Mouse (Mus musculus): Measurements from ENCODE around the gene Pdzd2. TPM values are rescaled to one million over a fixed set of nuclear protein-coding genes. Genes with fewer than 3 reads are reported as not detected.

The Pdzd2 gene
- polyA plus RNA-seq, 1 experiment = 18.7 TPM

DNA sequence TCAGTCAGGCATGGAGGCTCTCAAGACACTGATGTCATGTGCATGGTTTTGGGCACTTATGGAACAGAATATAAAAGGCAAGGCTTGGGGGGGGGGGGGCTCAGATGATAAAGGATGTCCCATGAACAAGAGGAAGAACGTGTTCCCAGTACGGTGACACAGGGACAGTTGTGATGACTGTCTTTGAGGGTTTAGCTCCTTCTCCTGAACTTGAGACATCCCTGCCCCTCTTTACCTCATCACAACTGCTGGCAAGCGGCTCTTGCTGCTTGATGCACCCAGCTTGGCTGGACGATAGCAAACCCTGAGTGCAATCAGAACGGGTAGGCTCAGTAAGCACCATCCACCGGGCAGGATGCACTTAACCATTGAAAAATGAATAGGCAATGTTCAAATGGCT is 192.9 kb downstream of the Pdzd2 start:
- no peak for DNase-seq (ENCODE audit: extremely low spot score in 1 of 2, low spot score in 1 of 2)

DNA sequence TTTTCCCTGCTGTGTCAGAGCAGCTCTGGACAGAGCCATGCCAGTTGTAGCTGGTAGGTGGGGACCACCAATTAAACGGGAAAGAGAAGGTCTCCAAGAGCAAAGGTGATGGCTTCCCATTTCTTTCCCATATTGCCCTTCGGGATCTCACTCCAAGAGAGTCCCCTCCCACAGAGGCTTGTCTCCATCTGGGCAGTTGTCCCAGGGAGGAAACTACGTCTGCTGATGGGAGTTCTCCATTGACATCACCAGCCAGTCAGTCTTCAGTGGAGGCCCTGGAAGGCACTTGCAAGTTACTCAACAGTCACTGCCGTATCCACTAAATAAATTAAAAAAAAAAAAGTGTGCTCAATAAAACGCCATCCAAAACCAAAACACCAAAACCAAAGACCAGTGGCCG is 194.1 kb downstream of the Pdzd2 start:
- DNase-seq (ENCODE audit: extremely low spot score in 1 of 2, low spot score in 1 of 2) = no peak

DNA sequence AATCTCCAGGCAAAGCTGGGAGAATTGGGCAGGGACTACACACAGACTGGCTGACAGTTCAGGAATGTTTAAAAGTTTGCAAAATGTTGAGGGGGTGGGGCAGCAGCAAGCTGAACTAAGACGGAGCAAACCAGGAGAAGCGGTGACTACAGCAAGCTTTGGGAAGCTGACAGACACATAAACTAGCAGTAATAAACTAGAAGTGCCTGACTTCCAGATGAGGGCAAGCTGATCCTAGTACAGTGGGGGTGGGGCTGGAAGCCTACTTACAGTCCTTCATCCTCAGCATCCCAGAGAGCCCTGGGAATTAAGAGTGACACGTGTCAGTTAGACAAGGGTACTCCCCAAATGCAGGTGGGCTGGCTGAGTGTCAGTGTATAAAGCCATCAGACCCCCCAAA is 194.5 kb downstream of the Pdzd2 start:
- no peak for DNase-seq (ENCODE audit: extremely low spot score in 1 of 2, low spot score in 1 of 2)

DNA sequence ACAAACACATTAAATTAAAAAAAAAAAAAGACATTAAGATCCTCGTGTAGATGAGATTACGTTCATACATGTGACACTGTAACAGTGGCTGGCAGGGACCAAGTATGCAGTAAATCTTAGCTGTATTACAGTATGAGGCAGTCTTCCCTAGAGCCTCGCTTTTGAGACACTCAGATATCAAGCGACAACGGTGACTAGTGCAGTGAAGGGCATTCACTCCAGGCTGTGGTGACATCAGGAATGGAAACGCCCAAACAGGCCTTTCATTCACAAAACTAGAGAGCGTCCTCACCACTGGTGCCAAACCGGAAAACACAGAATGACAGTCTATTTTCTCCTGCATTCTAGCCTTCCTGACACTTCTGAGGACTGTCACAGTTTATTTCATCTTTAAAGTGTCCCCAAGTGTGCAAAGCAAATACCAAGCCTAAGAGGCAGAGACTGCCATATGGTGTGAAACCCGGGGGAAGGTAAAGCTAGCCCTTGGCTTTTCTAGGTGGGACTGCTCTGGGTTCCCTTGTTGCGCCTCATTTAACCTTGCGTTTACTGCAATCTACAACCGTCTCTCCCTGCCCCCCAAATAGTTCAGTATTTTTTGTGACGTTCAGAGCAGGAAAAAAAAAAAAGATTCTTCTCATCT is 195.9 kb downstream of the Pdzd2 start:
- no peak for DNase-seq (ENCODE audit: extremely low spot score in 1 of 2, low spot score in 1 of 2)

DNA sequence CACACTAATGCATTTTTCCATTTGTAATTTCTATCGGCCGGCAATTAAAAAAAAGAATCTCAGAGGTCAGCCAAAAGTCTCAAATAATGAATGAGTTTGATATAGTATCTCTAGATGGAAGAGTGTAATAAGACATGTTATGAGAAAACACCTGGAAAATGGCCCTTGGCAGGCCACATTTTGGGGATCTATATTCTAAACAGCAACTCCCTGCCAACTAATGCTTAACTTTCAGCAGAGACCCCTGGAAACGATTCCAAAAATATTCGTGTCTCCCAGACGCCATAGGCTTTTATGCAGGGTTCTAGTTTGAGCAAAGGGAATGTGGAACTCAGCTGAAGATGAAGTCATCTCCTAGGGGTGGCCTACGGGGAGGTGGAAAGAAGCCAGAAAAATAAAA is 197.4 kb downstream of the Pdzd2 start:
- DNase-seq (ENCODE audit: extremely low spot score in 1 of 2, low spot score in 1 of 2) = no peak

DNA sequence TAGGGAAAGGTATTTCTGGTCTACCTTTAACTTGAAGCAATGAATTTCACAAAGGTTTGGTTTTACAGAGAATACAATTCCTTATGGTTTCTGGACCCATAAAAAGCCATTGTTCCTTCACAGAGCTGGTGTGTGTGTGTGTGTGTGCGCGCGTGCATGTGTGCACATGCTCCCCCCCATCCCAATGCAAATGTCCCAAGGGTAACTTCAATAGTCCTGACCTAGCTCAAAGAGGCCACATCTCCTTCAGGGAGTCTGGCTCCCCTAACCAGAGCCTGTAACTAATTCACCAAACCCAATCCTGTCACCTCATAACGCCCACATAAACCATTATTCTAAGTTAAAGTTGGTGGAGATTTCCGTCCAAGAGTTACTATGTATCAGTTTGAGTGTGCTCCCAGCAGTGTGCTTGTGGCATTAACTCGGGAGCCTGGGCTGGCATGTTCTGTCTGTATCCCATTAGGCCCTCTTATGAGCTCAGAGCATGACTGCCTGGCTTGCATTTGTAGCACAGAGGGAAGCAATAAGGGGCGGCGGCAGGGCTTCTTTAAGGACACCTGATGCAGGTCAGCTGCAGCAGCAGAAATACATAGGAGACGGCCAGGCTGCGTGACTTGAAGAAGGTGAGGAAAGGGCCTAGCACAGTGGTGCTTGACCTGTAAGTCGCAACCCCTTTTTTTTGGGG is 200.0 kb downstream of the Pdzd2 start:
- DNase-seq (ENCODE audit: extremely low spot score in 1 of 2, low spot score in 1 of 2) = no peak

DNA sequence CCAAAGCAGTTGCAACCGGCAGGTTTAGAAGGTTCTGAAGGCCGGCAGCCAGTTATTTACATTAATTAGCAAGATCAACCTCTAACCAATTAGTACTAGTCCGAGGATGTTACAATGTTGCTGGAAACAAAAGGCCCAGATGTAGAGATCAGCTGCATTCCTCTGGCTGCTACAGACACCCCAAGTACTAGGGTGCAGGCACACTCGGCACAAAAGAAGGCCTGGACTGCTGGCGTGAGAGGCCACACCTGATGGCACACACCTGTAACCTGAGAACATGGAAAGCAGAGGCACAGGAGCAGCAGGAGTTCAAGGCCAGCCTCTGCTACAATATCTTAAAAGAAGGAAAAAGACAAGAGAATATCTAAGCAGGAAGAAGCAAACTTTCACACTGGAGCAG is 206.5 kb downstream of the Pdzd2 start:
- no peak for DNase-seq (ENCODE audit: extremely low spot score in 1 of 2, low spot score in 1 of 2)

DNA sequence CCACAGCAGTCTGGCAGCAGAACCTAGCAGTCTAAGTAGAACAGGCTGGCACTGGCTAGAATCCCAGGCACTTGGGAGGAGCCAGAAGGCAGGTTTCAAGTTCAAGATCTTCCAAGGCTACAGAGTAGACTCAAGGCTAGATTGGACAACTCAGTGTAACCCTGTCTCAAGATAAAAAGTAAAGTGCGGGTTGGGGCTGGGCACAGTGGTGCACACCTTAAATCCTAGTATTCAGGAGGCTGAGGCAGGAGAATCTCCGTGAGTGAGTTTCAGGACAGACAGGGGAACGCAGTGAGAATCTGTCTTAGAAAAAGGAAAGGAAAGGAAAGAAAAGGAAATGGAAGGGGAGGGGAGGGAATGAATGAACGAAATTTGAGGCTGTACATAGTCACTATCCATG is 207.2 kb downstream of the Pdzd2 start:
- no peak for DNase-seq (ENCODE audit: extremely low spot score in 1 of 2, low spot score in 1 of 2)

DNA sequence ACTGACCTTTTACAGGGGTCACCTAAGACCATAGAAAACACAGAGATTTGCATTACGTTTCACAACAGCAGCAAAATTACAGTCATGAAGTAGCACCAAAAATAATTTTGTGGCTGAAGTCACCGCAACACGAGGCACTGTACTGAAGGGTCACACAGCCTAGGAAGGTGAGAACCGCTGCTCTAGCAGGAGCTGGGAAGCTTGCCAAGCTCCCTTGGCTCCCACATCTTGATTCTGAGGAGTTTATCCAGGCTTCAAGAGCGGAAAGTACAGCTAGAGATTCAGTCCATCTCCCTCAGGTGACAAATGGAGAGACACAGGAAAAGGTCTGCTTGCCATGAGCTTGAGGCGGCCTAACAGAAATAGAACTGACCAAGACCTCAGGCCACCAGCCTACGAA is 216.9 kb downstream of the Pdzd2 start:
- no peak for DNase-seq (ENCODE audit: extremely low spot score in 1 of 2, low spot score in 1 of 2)

DNA sequence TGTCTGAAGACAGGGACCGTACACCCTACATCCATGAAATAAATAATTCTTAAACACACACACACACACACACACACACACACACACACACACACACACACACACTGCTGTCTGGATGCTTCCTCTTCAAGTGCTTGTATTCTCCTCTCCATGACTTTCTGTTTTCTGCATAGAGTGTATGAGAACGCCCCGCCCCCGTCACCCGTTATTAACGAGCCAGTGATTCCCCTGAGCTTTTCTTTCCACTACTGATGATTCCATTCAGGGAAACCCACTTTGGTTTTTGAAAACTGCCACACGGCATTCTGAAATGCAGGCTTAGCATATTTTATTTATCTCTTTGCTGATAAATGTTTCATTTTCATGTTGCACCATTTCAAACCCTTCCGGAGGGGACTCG is 219.4 kb downstream of the Pdzd2 start:
- no peak for DNase-seq (ENCODE audit: extremely low spot score in 1 of 2, low spot score in 1 of 2)

DNA sequence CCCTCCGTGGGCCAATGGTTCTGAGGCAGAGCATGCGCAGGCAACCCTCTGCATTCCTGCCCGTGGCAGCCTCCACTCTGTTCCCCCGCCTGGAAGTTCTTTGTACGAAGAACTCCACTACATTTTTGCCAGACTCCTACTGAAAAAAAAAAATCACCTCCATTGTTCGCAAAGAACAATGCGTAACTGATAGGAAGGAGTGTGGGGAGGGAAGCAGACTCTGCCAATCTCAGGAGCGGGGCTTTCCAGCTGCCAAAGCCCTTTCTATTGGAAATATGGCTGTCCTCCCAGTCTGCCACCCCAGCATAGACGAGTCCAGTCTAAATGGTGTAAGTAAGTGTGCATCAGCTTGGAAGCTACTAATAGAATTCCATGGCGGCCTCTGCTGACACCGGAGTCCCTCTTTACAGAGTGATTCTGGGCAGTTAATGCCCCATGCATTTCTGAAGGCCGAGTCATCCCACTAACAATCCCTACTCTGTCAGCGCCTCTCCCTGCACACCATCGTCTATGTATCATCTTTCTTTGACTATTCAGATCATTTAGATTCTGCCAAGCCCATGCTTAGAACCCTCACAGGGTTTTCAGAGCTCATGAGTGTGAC is 221.3 kb downstream of the Pdzd2 start:
- DNase-seq (ENCODE audit: extremely low spot score in 1 of 2, low spot score in 1 of 2) = no peak

DNA sequence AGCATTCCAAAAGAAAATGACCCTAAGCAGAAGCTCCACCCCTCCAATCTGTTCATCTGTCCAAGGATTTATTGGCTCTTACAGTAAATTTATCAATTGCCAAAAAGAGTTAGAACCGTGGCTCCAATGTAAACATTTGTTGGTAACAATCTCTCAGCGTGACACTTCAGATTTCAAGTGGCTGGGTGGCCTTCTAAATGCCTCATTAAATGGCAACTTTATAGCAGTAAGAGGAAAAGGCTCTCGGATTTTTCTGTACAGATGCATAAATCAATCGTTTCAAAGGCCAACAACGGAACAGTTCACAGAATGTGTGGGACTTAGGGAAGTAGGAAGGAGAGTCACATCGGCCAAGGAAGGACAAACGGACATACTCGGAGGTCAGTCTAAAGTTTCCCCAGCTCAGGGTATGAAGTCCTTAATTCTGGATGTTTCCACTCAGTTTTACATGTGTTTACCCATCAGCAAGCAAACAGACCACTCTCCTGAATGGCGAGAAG is 222.4 kb downstream of the Pdzd2 start:
- no peak for DNase-seq (ENCODE audit: extremely low spot score in 1 of 2, low spot score in 1 of 2)

DNA sequence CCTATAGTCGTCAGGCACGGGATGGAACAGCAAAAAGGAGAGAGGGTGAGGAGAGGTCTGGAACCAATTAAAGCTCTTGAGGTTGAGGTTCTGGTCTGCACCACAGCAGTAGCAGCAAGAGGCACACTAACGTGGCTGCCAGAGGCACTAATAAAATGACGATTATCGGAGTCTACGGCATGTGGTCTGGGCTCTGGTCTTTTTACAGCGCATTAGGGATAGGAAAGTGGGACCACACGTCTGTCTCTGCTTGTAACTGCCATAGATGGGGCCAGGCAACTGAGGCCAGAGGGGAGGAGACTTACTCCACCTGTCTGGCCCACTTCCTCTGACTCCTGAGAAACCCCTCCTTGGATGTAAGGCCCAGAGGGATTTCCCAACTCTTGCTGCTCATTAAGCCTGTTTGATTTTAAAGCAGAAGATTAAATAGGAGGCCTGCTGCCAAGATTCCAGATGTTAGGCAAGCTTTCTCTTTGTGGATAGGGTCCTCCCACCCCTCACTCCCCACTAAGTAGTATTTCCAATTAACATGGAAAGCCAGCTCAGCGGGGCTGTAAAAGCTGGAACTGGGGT is 224.4 kb downstream of the Pdzd2 start:
- no peak for DNase-seq (ENCODE audit: extremely low spot score in 1 of 2, low spot score in 1 of 2)

DNA sequence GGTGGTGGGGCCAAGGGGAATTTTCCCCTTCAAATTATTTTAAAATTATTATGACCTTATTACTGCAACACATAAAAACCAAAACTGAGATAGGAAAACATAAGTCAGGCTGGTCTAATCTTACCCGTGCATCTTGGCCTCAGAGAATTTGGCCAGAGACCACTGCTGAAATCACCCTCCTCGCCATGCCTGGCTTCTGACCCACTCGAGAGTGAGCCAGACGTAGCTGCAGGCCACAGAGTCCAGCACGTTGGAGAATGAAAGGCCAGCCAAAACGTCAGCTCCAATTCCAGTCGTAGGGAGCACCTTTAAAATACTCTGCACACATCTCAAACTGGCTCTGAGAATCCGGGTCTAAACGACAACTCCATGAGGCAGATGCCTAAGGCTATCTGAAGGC is 226.2 kb downstream of the Pdzd2 start:
- DNase-seq (ENCODE audit: extremely low spot score in 1 of 2, low spot score in 1 of 2) = no peak

DNA sequence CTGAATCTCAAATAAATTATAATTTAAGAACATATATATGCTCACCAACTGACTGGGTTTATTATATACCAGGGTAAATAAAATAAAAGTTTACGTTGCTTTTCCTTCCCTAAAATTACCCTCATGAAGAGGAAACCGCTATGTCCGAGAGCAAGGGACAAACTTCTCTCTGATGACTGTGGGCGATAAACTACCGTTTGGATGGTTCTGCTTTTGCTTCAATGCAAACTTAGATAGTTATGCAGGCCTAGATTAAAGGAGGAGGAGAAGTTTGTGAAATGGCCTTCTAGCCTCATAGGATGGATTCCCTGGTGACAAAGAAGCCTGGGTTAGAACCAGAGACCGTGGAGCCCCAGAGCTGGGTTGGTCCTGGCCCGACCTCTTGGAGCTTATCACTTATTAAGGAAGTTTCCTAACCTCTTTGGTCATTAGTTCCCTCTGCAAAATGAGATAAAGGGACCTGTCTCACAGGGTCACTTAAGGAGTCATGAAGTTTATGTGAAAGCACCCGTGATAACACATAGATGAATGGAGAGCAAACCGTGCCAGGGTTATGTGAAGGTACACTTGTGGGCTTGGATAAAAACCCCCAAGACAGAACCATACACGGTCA is 230.9 kb downstream of the Pdzd2 start:
- no peak for DNase-seq (ENCODE audit: extremely low spot score in 1 of 2, low spot score in 1 of 2)

DNA sequence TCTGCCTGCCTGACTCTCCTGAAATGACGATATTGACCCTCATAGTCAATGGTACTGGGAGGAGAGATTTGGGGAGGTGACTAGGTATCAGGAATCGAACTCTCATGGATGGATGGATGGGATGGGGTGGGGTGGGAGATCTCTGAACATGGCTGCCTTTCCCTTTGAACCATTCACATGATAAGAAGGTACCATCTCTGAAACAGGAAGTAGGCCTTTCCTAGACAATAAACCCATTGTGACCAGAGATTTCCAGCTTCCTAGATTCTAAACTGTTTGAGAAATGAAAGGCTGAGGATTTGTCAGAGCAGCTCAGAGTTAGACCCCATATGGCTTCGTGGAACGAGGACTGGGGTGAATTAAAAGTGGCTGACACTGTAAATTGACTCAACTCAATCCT is 232.2 kb downstream of the Pdzd2 start:
- no peak for DNase-seq (ENCODE audit: extremely low spot score in 1 of 2, low spot score in 1 of 2)

DNA sequence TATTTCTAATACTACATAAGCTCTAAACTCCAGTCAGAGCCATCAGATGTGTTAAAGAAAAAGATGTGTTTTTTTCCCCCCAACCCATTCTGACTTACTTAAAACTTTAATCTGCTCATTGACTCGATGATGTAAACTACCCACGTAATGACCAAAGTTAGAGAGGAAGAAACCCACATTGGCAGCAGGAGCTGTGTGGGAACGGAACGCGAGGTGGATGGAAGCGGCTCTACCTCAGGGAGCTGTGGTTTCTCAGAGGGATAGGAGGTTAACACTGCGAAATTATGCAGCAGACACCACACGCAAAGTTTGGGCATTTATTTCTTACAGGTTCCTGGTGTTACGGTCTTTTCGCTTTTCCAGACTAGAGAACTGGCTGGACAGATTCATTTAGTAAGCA is 233.2 kb downstream of the Pdzd2 start:
- peak in 1 of 2 experiments; percentile 32 for DNase-seq (ENCODE audit: extremely low spot score in 1 of 2, low spot score in 1 of 2)

DNA sequence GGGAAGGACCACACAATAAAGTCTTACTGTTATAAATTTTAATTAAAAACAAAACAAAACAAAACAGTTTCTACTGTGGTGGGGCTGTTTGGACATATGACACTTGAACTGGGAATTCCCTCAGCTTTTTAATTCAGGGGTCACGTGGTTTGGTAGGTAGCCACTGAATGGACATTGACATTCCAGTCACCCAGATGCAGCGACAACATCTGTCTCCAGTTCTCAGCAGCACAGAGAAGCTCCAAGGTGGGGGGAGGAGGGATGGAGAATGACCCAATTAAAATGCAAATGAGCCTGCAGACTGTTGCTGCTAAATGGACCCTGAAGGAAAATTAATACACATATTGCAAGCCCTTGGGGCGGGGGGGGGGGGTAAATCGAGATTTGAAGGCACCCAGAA is 233.6 kb downstream of the Pdzd2 start:
- no peak for DNase-seq (ENCODE audit: extremely low spot score in 1 of 2, low spot score in 1 of 2)

DNA sequence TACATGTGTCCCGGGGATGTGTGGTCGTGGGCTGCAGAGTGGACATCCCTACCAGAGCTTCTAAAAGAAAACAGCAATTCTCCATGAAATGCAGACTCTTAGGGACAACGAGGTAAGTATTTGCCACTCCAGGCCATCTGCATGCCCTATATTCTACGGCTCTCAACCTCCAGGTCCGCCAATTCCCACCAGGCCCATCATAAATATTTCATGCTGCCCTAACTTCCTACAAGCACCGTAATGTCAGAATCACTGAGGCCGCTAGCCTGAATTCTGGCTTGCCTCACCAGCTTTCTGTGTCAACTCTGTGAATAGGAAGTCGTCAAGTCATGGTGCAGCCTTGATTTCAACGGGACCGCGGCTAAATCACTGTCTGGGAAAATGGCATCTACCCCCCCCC is 234.2 kb downstream of the Pdzd2 start:
- no peak for DNase-seq (ENCODE audit: extremely low spot score in 1 of 2, low spot score in 1 of 2)

DNA sequence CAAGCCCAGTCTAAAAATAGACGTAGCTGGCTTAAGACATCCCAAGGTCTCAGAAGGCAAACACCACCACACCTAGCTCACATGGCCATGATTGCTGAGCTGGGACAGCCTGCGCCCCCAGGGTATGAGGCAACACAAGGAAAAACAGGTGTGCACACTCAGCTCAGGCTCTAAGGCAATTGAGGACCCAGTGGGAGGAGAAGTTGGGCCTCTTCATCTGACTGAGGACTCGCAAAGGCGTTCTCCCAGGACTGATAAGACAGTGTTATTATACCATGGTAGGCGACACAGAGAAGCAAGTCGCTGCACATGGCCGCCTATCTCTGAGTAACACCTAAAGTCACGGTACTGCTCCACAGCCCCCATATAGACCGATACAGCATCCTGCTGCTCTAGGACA is 235.8 kb downstream of the Pdzd2 start:
- DNase-seq (ENCODE audit: extremely low spot score in 1 of 2, low spot score in 1 of 2) = no peak

DNA sequence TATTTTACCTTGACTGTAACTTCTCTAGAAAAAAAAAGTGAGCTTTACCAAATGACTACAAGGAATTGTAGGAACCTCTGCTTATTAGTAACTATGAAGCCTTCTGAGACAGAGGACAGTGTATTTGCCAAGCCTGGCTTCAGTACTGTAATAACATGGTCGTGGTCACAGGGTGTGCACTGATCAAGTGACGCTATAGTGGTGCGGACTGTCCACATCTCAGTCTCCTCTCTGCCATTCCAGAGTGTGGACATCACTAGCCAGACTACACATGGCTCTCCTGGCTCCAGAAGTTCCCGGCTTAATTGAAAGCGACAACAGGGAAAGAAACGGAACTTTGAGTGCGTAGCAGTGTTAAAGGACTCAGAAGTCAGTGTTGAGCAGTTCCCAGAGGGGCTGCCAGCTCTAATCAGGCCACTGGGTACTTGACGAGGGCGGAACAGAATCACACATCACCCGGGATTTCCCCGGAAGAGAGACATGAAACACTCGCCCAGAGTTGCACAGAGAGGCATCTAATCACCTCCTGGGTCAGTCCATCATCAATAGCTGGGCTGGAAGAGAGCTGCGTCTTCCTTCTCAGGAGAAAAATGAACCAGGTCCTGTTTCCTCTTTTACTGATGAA is 237.7 kb downstream of the Pdzd2 start:
- DNase-seq (ENCODE audit: extremely low spot score in 1 of 2, low spot score in 1 of 2) = no peak
